Mouse (Mus musculus) liver, embryonic 14.5 days (tissue): ENCODE results near the gene Ripor3.

Experiments used
- CTCF ChIP-seq: IDR thresholded peaks from 2 replicates; pipeline ENCODE4 v1.5.1; 2016; ENCODE audit warnings: antibody characterized with exemption, low read depth, control low read depth
- EP300 ChIP-seq: IDR thresholded peaks from 2 replicates; pipeline ENCODE4 v1.6.1; 2016; ENCODE audit warnings: antibody characterized with exemption, low read depth

DNA sequence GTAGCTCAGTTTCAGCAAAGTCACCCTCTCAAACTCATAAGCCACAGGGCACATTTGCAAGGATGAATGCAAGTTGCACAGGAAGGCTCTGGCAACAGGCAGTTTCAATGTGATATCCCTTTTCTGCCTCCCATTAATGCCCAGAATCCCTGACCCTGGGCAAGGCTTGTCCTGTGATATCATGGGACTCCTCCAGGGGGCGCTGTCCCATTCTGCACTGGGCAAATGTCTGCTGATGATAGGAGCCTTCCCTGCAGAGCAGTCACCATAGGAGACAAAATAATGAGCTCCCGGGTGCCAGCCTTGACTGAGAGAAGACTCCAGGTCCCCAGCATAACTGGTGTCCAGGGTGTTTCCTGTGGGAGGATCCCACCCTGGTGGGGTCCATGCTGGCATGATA is 42.3 kb upstream of the Ripor3 start:
- TF ChIP-seq CTCF (peak; percentile 86), EP300 (no peak)
